Mouse (Mus musculus) CH12.LX (cell line): Measurements from ENCODE around the gene Dpp4.

Experiments used
- CHD1 ChIP-seq: IDR thresholded peaks from 2 replicates; pipeline ENCODE4 v1.6.1; 2012; ENCODE audit warnings: low read depth, low read length, improper control_type of control experiment, inconsistent platforms
- CHD2 ChIP-seq: IDR thresholded peaks from 2 replicates; pipeline ENCODE4 v1.6.1; 2011; ENCODE audit warnings: low read length, improper control_type of control experiment
- CTCF ChIP-seq, 2 experiments: IDR thresholded peaks in 1 of 2; conservative IDR thresholded peaks in 1 of 2; 2 replicates each; pipeline ENCODE4 v1.5.1; 2011 to 2012; ENCODE audit warnings: low read depth in 2 of 2, low read length in 2 of 2, improper control_type of control experiment in 1 of 2, inconsistent platforms in 1 of 2, mild to moderate bottlenecking in 1 of 2, moderate library complexity in 1 of 2
- E2F4 ChIP-seq: IDR thresholded peaks from 2 replicates; pipeline ENCODE4 v1.6.1; 2011; ENCODE audit warnings: low read depth, low read length, improper control_type of control experiment; ENCODE audit not compliant: insufficient replicate concordance
- ELF1 ChIP-seq: IDR thresholded peaks from 2 replicates; pipeline ENCODE4 v1.6.1; 2014; ENCODE audit warnings: low read depth, mild to moderate bottlenecking, inconsistent platforms, low read length, improper control_type of control experiment
- MAX ChIP-seq: IDR thresholded peaks from 2 replicates; pipeline ENCODE4 v1.6.1; 2011; ENCODE audit warnings: low read length, improper control_type of control experiment
- POLR2A ChIP-seq: IDR thresholded peaks from 2 replicates; pipeline ENCODE4 v1.6.1; 2011; ENCODE audit warnings: low read depth, mild to moderate bottlenecking, improper control_type of control experiment, low read length
- POLR2AphosphoS2 ChIP-seq: IDR thresholded peaks from 2 replicates; pipeline ENCODE4 v1.6.1; 2011; ENCODE audit warnings: low read depth, low read length, improper control_type of control experiment
- TCF12 ChIP-seq: IDR thresholded peaks from 2 replicates; pipeline ENCODE4 v1.6.1; 2014; ENCODE audit warnings: low read depth, mild to moderate bottlenecking, inconsistent platforms, low read length, improper control_type of control experiment
- USF1 ChIP-seq: IDR thresholded peaks from 2 replicates; pipeline ENCODE4 v1.6.1; 2014; ENCODE audit warnings: low read depth, mild to moderate bottlenecking, inconsistent platforms, low read length, improper control_type of control experiment
- ZMIZ1 ChIP-seq: IDR thresholded peaks from 2 replicates; pipeline ENCODE4 v1.6.1; 2012; ENCODE audit warnings: low read depth, mild to moderate bottlenecking, inconsistent platforms, low read length, improper control_type of control experiment

DNA sequence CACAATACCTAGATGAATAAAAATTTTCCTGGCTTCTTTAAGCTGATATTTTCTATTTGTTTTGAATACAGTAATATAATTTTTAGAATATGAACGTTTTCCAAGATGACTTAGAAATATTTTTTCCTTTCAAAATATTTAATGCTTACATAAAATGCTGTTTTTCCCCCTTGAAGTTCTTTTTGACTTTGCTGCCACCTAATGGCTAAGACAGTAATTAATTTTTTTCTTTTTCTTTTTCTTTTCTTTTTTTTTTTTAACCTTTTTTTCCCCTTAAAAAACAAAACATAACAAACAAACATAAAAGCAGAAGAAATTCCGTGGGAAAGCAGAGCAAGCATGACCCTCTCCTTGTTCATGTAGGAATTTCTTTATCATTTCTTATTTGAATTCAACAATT lies 126.2 kb downstream of the Dpp4 start:
- TF ChIP-seq POLR2AphosphoS2 = no peak
- TF ChIP-seq CTCF (conservative IDR thresholded peaks at IDR 0.05 in 1 of 2, IDR thresholded peaks at IDR 0.05 in 1 of 2; ENCODE audit: low read depth in 2 of 2, low read length in 2 of 2) = peak in 1 of 2 experiments; percentile 75; a peak in 2 of 4 replicates
- no peak for TF ChIP-seq E2F4
- no peak for TF ChIP-seq POLR2A
- no peak for TF ChIP-seq ELF1
- no peak for TF ChIP-seq CHD1
- no peak for TF ChIP-seq USF1
- no peak for TF ChIP-seq TCF12
- no peak for TF ChIP-seq ZMIZ1
- no peak for TF ChIP-seq MAX
- TF ChIP-seq CHD2 = no peak
